Mouse (Mus musculus) midbrain, embryonic 15.5 days (tissue): ENCODE measurements around the gene Samd4b. TPM values are rescaled to one million over a fixed set of nuclear protein-coding genes. Genes with fewer than 3 reads are reported as not detected.
A peak's percentile ranks its signal among the peaks of the same experiment; 100 is the strongest.
"Not testable (repeated sequence)": the region's sequence is repeated elsewhere in the genome, so short reads cannot be mapped to it uniquely, and the experiment has no call there.

Source experiments
- ATAC-seq: fragments of 200-750 bp; cut with Nextera tagmentation; replicated peaks from 2 replicates; pipeline ENCODE4 v1.8.0; 2017; ENCODE audit warnings: moderate TSS enrichment
- H3K27ac ChIP-seq: fragments of 300-500 bp; sonication (generic); 2 replicates; pipeline ENCODE4 v1.5.1; 2015; ENCODE audit warnings: mild to moderate bottlenecking, inconsistent platforms
- H3K27me3 ChIP-seq: fragments of 300-500 bp; sonication (generic); replicated peaks from 2 replicates; pipeline ENCODE4 v1.6.1; 2015; ENCODE audit warnings: inconsistent platforms
- H3K36me3 ChIP-seq: fragments of 300-500 bp; sonication (generic); replicated peaks from 2 replicates; pipeline ENCODE4 v1.6.1; 2015; ENCODE audit warnings: inconsistent platforms
- H3K4me1 ChIP-seq: fragments of 300-500 bp; sonication (generic); 2 replicates; pipeline ENCODE4 v1.6.1; 2015; ENCODE audit warnings: inconsistent platforms
- H3K4me2 ChIP-seq: fragments of 300-500 bp; sonication (generic); 2 replicates; pipeline ENCODE4 v1.6.1; 2015; ENCODE audit warnings: inconsistent platforms, mild to moderate bottlenecking, moderate library complexity
- H3K4me3 ChIP-seq: fragments of 300-500 bp; sonication (generic); 2 replicates; pipeline ENCODE4 v1.5.1; 2015; ENCODE audit warnings: mild to moderate bottlenecking, inconsistent platforms
- H3K9ac ChIP-seq: fragments of 300-500 bp; sonication (generic); 2 replicates; pipeline ENCODE4 v1.6.1; 2015; ENCODE audit warnings: mild to moderate bottlenecking, inconsistent platforms
- H3K9me3 ChIP-seq: fragments of 300-500 bp; sonication (generic); 2 replicates; pipeline ENCODE4 v1.6.1; 2016; ENCODE audit warnings: inconsistent platforms
- WGBS: fragments of 180-500 bp; shearing (Covaris S2); methylation state at CpG from one replicate; pipeline ENCODE4 v1.1.7; 2015; ENCODE audit warnings: mixed read lengths; 5-methylcytosine and 5-hydroxymethylcytosine counted together
- polyA plus RNA-seq: library from polyadenylated mRNA; unstranded; fragments of >200 nt; fragmentation: Nextera tagmentation; extraction: Ambion mirVana; gene quantifications from 2 replicates; pipeline ENCODE4 v1.2.1, GENCODE M21; 2015

The Samd4b gene
- polyA plus RNA-seq, 1 experiment from 2014 or later: 22.8 TPM

GRCm38 (mm10) chr7:28395425-28395824 lies 202.5 kb downstream of the Samd4b start:
- H3K4me2 ChIP-seq: no peak overlapping the region
- WGBS: 92% methylated on average over 4 of the region's 4 CpGs
- peaks cover 53% of the 10 kb centered on the region for H3K36me3 ChIP-seq
- ATAC-seq: no peak
- H3K27me3 ChIP-seq: no peaks in the 10 kb centered on the region
- H3K27ac ChIP-seq: no peak overlapping the region
- H3K9ac ChIP-seq: no peak overlapping the region
- H3K9me3 ChIP-seq: no peaks in the 10 kb centered on the region
- H3K4me3 ChIP-seq: no peak overlapping the region
- H3K4me1 ChIP-seq: peaks cover 24% of the 10 kb centered on the region

DNA sequence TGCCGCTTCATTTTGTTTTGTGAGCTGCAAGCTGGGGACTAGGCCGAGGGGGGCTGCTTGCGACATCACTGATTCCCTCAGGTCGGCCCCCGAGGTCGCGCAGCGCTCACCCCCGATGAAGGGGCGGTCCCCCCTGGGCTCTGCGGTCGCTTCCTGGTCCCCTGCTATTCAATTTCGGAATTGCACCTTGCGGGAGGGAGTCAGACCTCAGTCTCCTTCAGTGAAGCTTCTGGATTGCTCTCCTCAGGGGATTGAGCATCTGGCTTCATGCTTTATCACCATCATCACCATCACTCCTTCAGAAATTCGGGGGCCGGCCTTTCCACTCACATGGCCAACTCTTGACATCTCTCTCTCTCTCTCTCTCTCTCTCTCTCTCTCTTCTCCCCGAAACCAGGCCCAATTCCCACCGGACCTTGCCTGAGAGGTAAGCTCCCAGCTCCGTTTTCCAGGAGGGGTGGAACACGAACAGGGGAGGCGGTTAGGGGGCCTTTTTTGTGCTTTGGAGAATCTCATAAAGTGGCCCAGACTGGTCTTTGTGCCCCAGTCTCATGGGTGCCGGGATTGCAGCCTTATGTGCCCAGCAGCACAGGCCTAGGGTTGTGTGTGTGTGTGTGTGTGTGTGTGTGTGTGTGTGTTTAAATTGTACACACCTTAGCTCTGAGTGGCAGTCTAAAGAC lies 204.5 kb downstream of the Samd4b start:
- Histone ChIP-seq H3K4me2 (peak overlapping the region; percentile 90), H3K9ac (peak overlapping the region; percentile 74), H3K27me3 (no peaks in the 10 kb centered on the region), H3K36me3 (peaks cover 52% of the 10 kb centered on the region), H3K9me3 (no peaks in the 10 kb centered on the region), H3K27ac (peak overlapping the region; percentile 75), H3K4me3 (peak overlapping the region; percentile 61), H3K4me1 (peaks cover 24% of the 10 kb centered on the region)
- no peak; the same call in 1 of the 2 replicates for ATAC-seq
- WGBS: 5% methylated on average over 22 of the region's 22 CpGs

GRCm38 (mm10) chr7:28392429-28393271 lies 205.3 kb downstream of the Samd4b start, which contains the start of the genes Med29 and Paf1:
Med29 (minus strand) TSS chr7:28392708.
Paf1 (plus strand) TSS chr7:28392951.
- H3K9ac ChIP-seq: peak within 1 kb of the TSS; percentile 74
- no peaks in the 10 kb centered on the region for H3K9me3 ChIP-seq
- peaks cover 24% of the 10 kb centered on the region for H3K4me1 ChIP-seq
- under 1% methylated on average over 58 of the region's 58 CpGs for WGBS
- H3K36me3 ChIP-seq: peaks cover 50% of the 10 kb centered on the region
- peak; percentile 98 for ATAC-seq
- H3K4me3 ChIP-seq: peak within 1 kb of the TSS; percentile 61
- H3K4me2 ChIP-seq: peak within 1 kb of the TSS; percentile 90
- no peaks in the 10 kb centered on the region for H3K27me3 ChIP-seq
- H3K27ac ChIP-seq: peak within 1 kb of the TSS; percentile 81

GRCm38 (mm10) chr7:28390331-28390730 lies 207.6 kb downstream of the Samd4b start:
- no peak for ATAC-seq
- no peak overlapping the region for H3K4me3 ChIP-seq
- H3K4me1 ChIP-seq: peaks cover 24% of the 10 kb centered on the region
- H3K9ac ChIP-seq: no peak overlapping the region
- H3K4me2 ChIP-seq: no peak overlapping the region
- no peak overlapping the region for H3K27ac ChIP-seq
- peaks cover 36% of the 10 kb centered on the region for H3K36me3 ChIP-seq
- no peaks in the 10 kb centered on the region for H3K27me3 ChIP-seq
- WGBS: 97% methylated on average over 3 of the region's 3 CpGs
- no peaks in the 10 kb centered on the region for H3K9me3 ChIP-seq

DNA sequence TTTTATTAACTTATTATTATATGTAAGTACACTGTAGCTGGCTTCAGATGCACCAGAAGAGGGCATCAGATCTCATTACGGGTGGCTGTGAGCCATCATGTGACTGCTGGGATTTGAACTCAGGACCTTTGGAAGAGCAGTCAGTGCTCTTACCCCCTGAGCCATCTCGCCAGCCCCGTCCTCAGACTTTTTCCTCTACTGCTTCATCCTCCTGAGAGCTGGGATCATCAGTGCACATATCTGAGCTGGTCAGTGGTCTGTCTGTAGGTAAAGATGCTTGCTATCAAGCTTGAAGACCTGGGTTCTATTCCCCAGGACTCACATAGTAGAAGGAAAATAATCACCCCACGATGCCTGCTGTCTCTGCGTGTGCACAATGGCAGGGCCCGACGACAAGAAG lies 210.6 kb downstream of the Samd4b start:
- H3K4me3 ChIP-seq, H3K27ac ChIP-seq, H3K27me3 ChIP-seq, H3K4me1 ChIP-seq, ATAC-seq, H3K9me3 ChIP-seq, H3K4me2 ChIP-seq, H3K9ac ChIP-seq: not testable (repeated sequence)
- 82% methylated on average over 7 of the region's 7 CpGs for WGBS
- peaks cover 30% of the 10 kb centered on the region for H3K36me3 ChIP-seq

DNA sequence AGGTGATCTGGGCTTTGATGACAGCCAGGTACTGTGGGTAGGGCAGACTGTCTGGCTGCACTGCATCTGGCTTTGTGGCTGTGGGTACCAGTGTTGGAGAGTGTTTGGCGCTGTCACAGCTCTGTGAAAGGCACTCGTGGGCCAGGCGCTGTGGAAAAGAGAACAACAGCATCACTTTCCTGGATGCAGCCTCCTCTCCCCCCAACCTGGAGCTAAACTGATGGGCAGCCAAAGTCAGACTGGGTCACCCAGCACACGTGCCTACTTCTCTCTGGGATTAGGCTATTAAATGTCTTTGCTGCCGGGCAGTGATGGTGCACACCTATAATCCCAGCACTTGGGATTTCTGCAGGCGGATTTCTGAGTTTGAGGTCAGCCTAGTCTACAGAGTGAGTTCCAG lies 211.1 kb downstream of the Samd4b start:
- not testable (repeated sequence) for H3K9me3 ChIP-seq, H3K4me2 ChIP-seq, H3K27ac ChIP-seq, H3K4me1 ChIP-seq, H3K9ac ChIP-seq, H3K4me3 ChIP-seq, H3K27me3 ChIP-seq
- peak; percentile 5; the same call in 1 of the 2 replicates for ATAC-seq
- 83% methylated on average over 6 of the region's 6 CpGs for whole genome bisulfite sequencing
- H3K36me3 ChIP-seq: peaks cover 30% of the 10 kb centered on the region

DNA sequence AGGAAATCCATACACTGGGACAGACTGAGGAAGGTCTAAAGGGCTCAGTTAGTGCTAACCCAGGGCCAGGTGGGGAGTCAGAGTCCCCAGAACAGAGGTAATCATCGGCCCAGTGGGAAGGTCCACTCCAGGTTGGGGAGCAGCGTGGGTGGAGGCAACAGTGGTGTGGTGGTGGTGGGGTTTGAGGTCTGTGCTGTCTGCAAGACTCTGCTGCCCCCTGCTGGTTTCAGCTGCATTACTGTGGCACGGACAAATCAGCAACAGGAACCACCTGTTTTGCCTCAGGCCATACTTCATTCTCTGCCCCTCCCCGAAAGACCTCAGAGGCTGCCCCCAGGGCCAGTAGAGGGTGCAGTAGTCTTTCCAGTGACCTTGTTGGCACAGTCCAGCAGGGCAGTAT lies 211.5 kb downstream of the Samd4b start:
- H3K36me3 ChIP-seq: peaks cover 30% of the 10 kb centered on the region
- peak; percentile 34 for ATAC-seq

GRCm38 (mm10) chr7:28386007-28386406 lies 211.9 kb downstream of the Samd4b start:
- WGBS: 92% methylated on average over 7 of the region's 7 CpGs
- Histone ChIP-seq H3K4me1 (peaks cover 9% of the 10 kb centered on the region; the same call in 1 of the 2 replicates), H3K9ac (no peak overlapping the region), H3K4me3 (no peak overlapping the region), H3K27ac (no peak overlapping the region), H3K4me2 (no peak overlapping the region), H3K27me3 (no peaks in the 10 kb centered on the region), H3K9me3 (no peaks in the 10 kb centered on the region), H3K36me3 (peaks cover 30% of the 10 kb centered on the region)
- no peak for ATAC-seq

More for the DNA sequence above, 211.5 kb downstream of the Samd4b start:
- Histone ChIP-seq H3K4me1 (peaks cover 10% of the 10 kb centered on the region), H3K9ac (no peak overlapping the region), H3K9me3 (no peaks in the 10 kb centered on the region), H3K27me3 (no peaks in the 10 kb centered on the region), H3K4me3 (no peak overlapping the region), H3K27ac (no peak overlapping the region), H3K4me2 (no peak overlapping the region)
- WGBS: 18% methylated on average over 4 of the region's 4 CpGs

- 93% methylated on average over 9 of the region's 9 CpGs for WGBS
- Histone ChIP-seq H3K27me3 (no peaks in the 10 kb centered on the region), H3K9me3 (no peaks in the 10 kb centered on the region), H3K4me3 (no peak overlapping the region), H3K27ac (no peak overlapping the region), H3K9ac (no peak overlapping the region), H3K4me1 (peaks cover 12% of the 10 kb centered on the region; the same call in 1 of the 2 replicates), H3K36me3 (peaks cover 24% of the 10 kb centered on the region), H3K4me2 (no peak overlapping the region)
- ATAC-seq: no peak
Observed at GRCm38 (mm10) chr7:28385196-28385595, 212.7 kb downstream of the Samd4b start.

GRCm38 (mm10) chr7:28384162-28384561 lies 213.8 kb downstream of the Samd4b start:
- no peak overlapping the region for H3K27ac ChIP-seq
- peaks cover 17% of the 10 kb centered on the region for H3K4me1 ChIP-seq
- H3K4me2 ChIP-seq: no peak overlapping the region
- H3K9ac ChIP-seq: no peak overlapping the region
- H3K9me3 ChIP-seq: no peaks in the 10 kb centered on the region
- H3K27me3 ChIP-seq: no peaks in the 10 kb centered on the region
- ATAC-seq: no peak
- peaks cover 18% of the 10 kb centered on the region; the same call in 1 of the 2 replicates for H3K36me3 ChIP-seq
- no peak overlapping the region for H3K4me3 ChIP-seq
- WGBS: 85% methylated on average over 6 of the region's 6 CpGs

DNA sequence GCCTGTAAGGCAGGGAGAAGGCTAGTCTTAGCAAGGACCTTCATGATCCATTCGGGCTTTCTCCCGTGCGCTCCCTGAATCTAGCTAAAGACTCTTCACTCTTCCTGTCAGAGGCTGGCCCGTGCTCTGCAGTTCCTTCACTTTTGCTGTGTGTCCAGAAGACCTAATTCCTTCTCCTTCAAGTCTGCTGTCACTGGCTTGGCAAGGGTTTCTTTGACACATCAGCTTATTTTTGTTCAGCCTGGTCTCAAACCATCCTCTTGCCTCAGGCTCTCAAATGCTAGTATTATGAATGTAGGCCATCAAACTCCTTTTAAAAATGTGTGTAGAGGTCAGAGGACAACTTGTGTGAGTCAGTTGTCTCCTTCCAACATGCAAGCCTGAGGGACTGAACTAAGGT lies 214.3 kb downstream of the Samd4b start:
- H3K9me3 ChIP-seq: no peaks in the 10 kb centered on the region
- no peaks in the 10 kb centered on the region for H3K27me3 ChIP-seq
- H3K4me2 ChIP-seq: no peak overlapping the region
- H3K4me3 ChIP-seq: no peak overlapping the region
- ATAC-seq: no peak
- peaks cover 23% of the 10 kb centered on the region for H3K4me1 ChIP-seq
- WGBS: 81% methylated on average over 4 of the region's 4 CpGs
- H3K9ac ChIP-seq: no peak overlapping the region
- peaks cover 12% of the 10 kb centered on the region; the same call in 1 of the 2 replicates for H3K36me3 ChIP-seq
- no peak overlapping the region for H3K27ac ChIP-seq

DNA sequence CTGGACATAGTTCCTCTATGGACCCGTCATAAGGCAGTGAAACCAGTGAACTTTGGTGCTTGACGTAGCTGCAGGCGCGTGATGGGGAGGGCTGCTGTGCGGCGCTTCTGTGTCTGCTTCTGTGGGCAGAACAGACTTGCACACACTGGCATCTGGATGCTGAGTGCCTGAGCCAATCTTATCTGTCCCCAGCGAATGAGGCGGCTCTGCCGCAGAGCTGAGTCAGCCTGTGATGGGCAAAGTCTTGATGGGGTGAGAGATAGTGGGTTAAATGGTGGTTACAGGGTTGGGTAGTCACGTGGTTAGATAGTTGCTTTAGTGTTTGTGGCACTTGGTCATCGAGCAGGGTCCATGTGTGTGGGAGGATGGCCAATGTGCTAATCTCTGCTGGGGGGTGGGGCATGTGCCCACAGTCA lies 215.0 kb downstream of the Samd4b start:
- Histone ChIP-seq H3K4me3 (no peak overlapping the region), H3K36me3 (0 out of 2 replicates have a peak, but pooled peaks cover 6% of the 10 kb centered on the region), H3K9ac (no peak overlapping the region), H3K4me1 (peaks cover 29% of the 10 kb centered on the region), H3K4me2 (no peak overlapping the region), H3K27me3 (no peaks in the 10 kb centered on the region), H3K9me3 (no peaks in the 10 kb centered on the region), H3K27ac (no peak overlapping the region)
- 75% methylated on average over 11 of the region's 11 CpGs for WGBS
- ATAC-seq: no peak
